In genomic region chr15:97135291-97135690, GRCm38 (mm10) we compare ENCODE assay signal across 8 mouse cellular contexts.
DNase-seq lines count a peak whose midpoint lies in the region; ATAC-seq lines count a peak whose summit lies in the region.

No protein-coding gene starts in this region.

- intact Hi-C loops in heart, postnatal 14 days (cut with DNase I) = loop anchor here (1.0 to 2.0 kb wide), 2 partner anchors 52 to 166 kb away; no protein-coding TSS in a partner anchor
- intact Hi-C loops in left cerebral cortex, postnatal 14 days (cut with DNase I) = loop anchor here (5.0 kb wide), 2 partner anchors 183 to 198 kb away; no protein-coding TSS in a partner anchor

- ATAC-seq in activated CD4-positive, CD25-positive, alpha-beta regulatory T cell, adult 4 months = no peak

- DNase-seq in right cerebral cortex, adult 18-20 months = peak; percentile 49
- DNase-seq in right cerebral cortex, postnatal 25 days = no peak
- DNase-seq in adrenal gland, adult (ENCODE audit: inconsistent age in 2 of 2, low spot score in 1 of 2) = peak; percentile 16 to 78
- peak; percentile 67 for DNase-seq in embryo, embryonic 9.5 days (ENCODE audit: extremely low spot score)
- peak; percentile 52 to 77 for DNase-seq in heart, postnatal 14 days
- DNase-seq in left cerebral cortex, postnatal 14 days (ENCODE audit: low spot score in 2 of 2) = peak; percentile 60 to 72
- peak; percentile 87 for DNase-seq in retina, embryonic 14.5 days (ENCODE audit: low spot score)
